In genomic region chr2:151740741-151741526, GRCm38 (mm10) we compare ENCODE assay signal across 8 mouse cellular contexts. TPM values are rescaled to one million over a fixed set of nuclear protein-coding genes. Genes with fewer than 3 reads are reported as not detected.
A peak's percentile ranks its signal among the peaks of the same experiment; 100 is the strongest.
DNase-seq lines count a peak whose midpoint lies in the region; ATAC-seq lines count a peak whose summit lies in the region.

No protein-coding gene starts in this region.

- H3K9ac ChIP-seq in heart, embryonic 13.5 days: peak overlapping the region; percentile 94
- H3K9ac ChIP-seq in liver, embryonic 13.5 days: peak overlapping the region; percentile 95
- H3K9ac ChIP-seq in stomach, embryonic 16.5 days (ENCODE audit: low read length): peak overlapping the region; percentile 88

- H3K36me3 ChIP-seq in heart, embryonic 13.5 days: 0 out of 2 replicates have a peak, but pooled peaks cover 2% of the 10 kb centered on the region
- peaks cover 16% of the 10 kb centered on the region; the same call in 1 of the 2 replicates for H3K36me3 ChIP-seq in liver, embryonic 13.5 days
- no peaks in the 10 kb centered on the region for H3K36me3 ChIP-seq in stomach, embryonic 16.5 days (ENCODE audit: control insufficient read depth, insufficient read depth, low read length)

- H3K9me3 ChIP-seq in heart, embryonic 13.5 days: no peaks in the 10 kb centered on the region
- no peaks in the 10 kb centered on the region for H3K9me3 ChIP-seq in liver, embryonic 13.5 days (replicated peaks)
- H3K9me3 ChIP-seq in stomach, embryonic 16.5 days (replicated peaks; ENCODE audit: control insufficient read depth, low read length): no peaks in the 10 kb centered on the region

- H3K4me2 ChIP-seq in heart, embryonic 13.5 days: peak overlapping the region; percentile 94
- peak overlapping the region; percentile 86 for H3K4me2 ChIP-seq in liver, embryonic 13.5 days
- peak overlapping the region; percentile 94 for H3K4me2 ChIP-seq in stomach, embryonic 16.5 days (ENCODE audit: low read depth, low read length)

- peak; percentile 70; the same call in 1 of the 2 replicates for ATAC-seq in heart, embryonic 13.5 days (ENCODE audit: extremely low read depth, insufficient number of reproducible peaks, low FRiP score, low TSS enrichment)
- peak; percentile 75 for ATAC-seq in liver, embryonic 13.5 days (ENCODE audit: low read depth)
- ATAC-seq in stomach, embryonic 16.5 days (ENCODE audit: insufficient read depth, low FRiP score): peak; percentile 90

- H3K4me1 ChIP-seq in brown adipose tissue, adult 24 weeks (ENCODE audit: control insufficient read depth, insufficient read depth, insufficient read length, low read length): peaks cover 10% of the 10 kb centered on the region; the same call in 1 of the 2 replicates
- H3K4me1 ChIP-seq in heart, embryonic 13.5 days: peaks cover 21% of the 10 kb centered on the region
- H3K4me1 ChIP-seq in liver, embryonic 13.5 days (replicated peaks): peaks cover 84% of the 10 kb centered on the region
- peaks cover 14% of the 10 kb centered on the region for H3K4me1 ChIP-seq in stomach, embryonic 16.5 days (ENCODE audit: control insufficient read depth, insufficient read depth, low read length)

- peak overlapping the region; percentile 89 for H3K4me3 ChIP-seq in brown adipose tissue, adult 24 weeks (ENCODE audit: insufficient read depth, low read depth, low read length)
- peak overlapping the region; percentile 98 for H3K4me3 ChIP-seq in heart, embryonic 13.5 days
- peak overlapping the region; percentile 98 for H3K4me3 ChIP-seq in liver, embryonic 13.5 days (replicated peaks)
- peak overlapping the region; percentile 93 for H3K4me3 ChIP-seq in stomach, embryonic 16.5 days (replicated peaks; ENCODE audit: low read length)

- WGBS in heart, embryonic 13.5 days: under 1% methylated on average over 61 of the region's 61 CpGs
- WGBS in liver, embryonic 13.5 days (ENCODE audit: insufficient replicate concordance): under 1% methylated on average over 61 of the region's 61 CpGs
- under 1% methylated on average over 61 of the region's 61 CpGs for WGBS in stomach, embryonic 16.5 days

- 0 out of 2 replicates have a peak overlapping the region, but pooled peaks have one; percentile 6 for H3K27ac ChIP-seq in brown adipose tissue, adult 24 weeks (replicated peaks; ENCODE audit: low read depth, low read length)
- H3K27ac ChIP-seq in heart, embryonic 13.5 days (replicated peaks): peak overlapping the region; percentile 66
- H3K27ac ChIP-seq in liver, embryonic 13.5 days: peak overlapping the region; percentile 95
- H3K27ac ChIP-seq in stomach, embryonic 16.5 days (ENCODE audit: low read length): peak overlapping the region; percentile 58

- peak; percentile 94 for DNase-seq in CD4-positive, CD25-positive, alpha-beta regulatory T cell, adult 2 months (ENCODE audit: low read depth, low spot score)
- DNase-seq in fat pad, adult 2 months (ENCODE audit: extremely low read depth, low read depth, low spot score): peak; percentile 34
- DNase-seq in kidney, postnatal 14 days: peak; percentile 90
- peak; percentile 80 for DNase-seq in liver, embryonic 13.5 days
- peak; percentile 83 for DNase-seq in neural tube, embryonic 10.5 days (ENCODE audit: extremely low spot score, low spot score)

- peaks cover 5% of the 10 kb centered on the region; the same call in 1 of the 2 replicates for H3K27me3 ChIP-seq in heart, embryonic 13.5 days (replicated peaks)
- H3K27me3 ChIP-seq in liver, embryonic 13.5 days: peaks cover 1% of the 10 kb centered on the region; the same call in 1 of the 2 replicates
- no peaks in the 10 kb centered on the region for H3K27me3 ChIP-seq in stomach, embryonic 16.5 days (ENCODE audit: control insufficient read depth, insufficient read depth, low read length)

RNA-seq across cellular contexts. Expression of gene Psmf1, which starts 3.1 kb away (rescaled TPM):
- 17.9 and 18.9 TPM in 2 replicates for polyA plus RNA-seq in brown adipose tissue, adult 24 weeks (2012; ENCODE audit: insufficient read depth, insufficient read length, missing spikeins)
- polyA plus RNA-seq in heart, embryonic 13.5 days (2015; fragmentation: Nextera tagmentation; extraction: Ambion mirVana): 27.9 and 28.0 TPM in 2 replicates
- 49.1 and 51.6 TPM in 2 replicates for polyA plus RNA-seq in liver, embryonic 13.5 days (2015; fragmentation: Nextera tagmentation; extraction: Ambion mirVana)
- polyA plus RNA-seq in stomach, embryonic 16.5 days (2015; fragmentation: Nextera tagmentation; extraction: Ambion mirVana): 41.4 and 42.0 TPM in 2 replicates

RNA-seq across cellular contexts. Expression of gene Tmem74b, which starts 39.1 kb away (rescaled TPM):
- 0.75 TPM in 1 of 2 replicates, not detected in the other for polyA plus RNA-seq in brown adipose tissue, adult 24 weeks (2012; ENCODE audit: insufficient read depth, insufficient read length, missing spikeins)
- polyA plus RNA-seq in heart, embryonic 13.5 days (2015; fragmentation: Nextera tagmentation; extraction: Ambion mirVana): 1.8 and 3.1 TPM in 2 replicates
- 0.07 TPM in 2 replicates for polyA plus RNA-seq in liver, embryonic 13.5 days (2015; fragmentation: Nextera tagmentation; extraction: Ambion mirVana)
- 0.85 and 1.3 TPM in 2 replicates for polyA plus RNA-seq in stomach, embryonic 16.5 days (2015; fragmentation: Nextera tagmentation; extraction: Ambion mirVana)

Comparison
In these comparisons a context has a peak if more than half of its experiments do, and no peak if none do; other contexts are left out.
1. Peak in every context shown above with its lines: DNase-seq, ATAC-seq, H3K4me3 ChIP-seq and H3K27ac ChIP-seq.
2. DNase-seq: peak in every context shown above with its lines; median percentile 94 in CD4-positive, CD25-positive, alpha-beta regulatory T cell, adult 2 months; 90 in kidney, postnatal 14 days; 83 in neural tube, embryonic 10.5 days; 80 in liver, embryonic 13.5 days; 34 in fat pad, adult 2 months.
3. H3K27ac ChIP-seq: peak in every context shown above with its lines; median percentile 95 in liver, embryonic 13.5 days; 66 in heart, embryonic 13.5 days; 58 in stomach, embryonic 16.5 days; 6 in brown adipose tissue, adult 24 weeks.